Mouse (Mus musculus): ENCODE results near the gene Alox12.

DNA sequence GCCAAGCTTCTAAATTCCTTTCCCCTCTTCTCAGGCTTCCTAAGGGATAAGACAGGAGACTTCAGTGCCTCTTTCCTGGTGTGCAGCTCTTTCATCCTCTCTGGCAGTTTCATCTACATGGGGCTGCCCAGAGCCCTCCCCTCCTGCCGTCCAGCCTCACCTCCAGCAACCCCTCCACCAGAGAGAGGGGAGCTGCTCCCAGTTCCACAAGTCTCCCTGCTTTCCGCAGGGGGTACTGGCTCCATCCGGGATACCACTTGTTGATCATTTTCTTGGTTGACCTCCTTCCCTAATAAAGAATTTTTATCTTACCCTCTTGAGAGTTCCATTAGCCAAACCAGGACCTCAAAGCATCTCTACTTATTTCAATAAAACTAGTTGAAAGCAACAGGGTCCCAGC lies 39.0 kb downstream of the Alox12 start:
- TF ChIP-seq CHD2 (IDR thresholded peaks at IDR 0.05; ENCODE audit: low read depth, low read length) (no peak), ZC3H11A (IDR thresholded peaks at IDR 0.05; ENCODE audit: borderline replicate concordance, low read depth, low read length) (no peak)
